Mouse (Mus musculus) urinary bladder, postnatal 36 days (tissue): ENCODE data around the gene Gm4133.
"Not testable (repeated sequence)": the region's sequence is repeated elsewhere in the genome, so short reads cannot be mapped to it uniquely, and the experiment has no call there.

Source experiments
- DNase-seq, 2 experiments: peaks; one replicate each; pipeline ENCODE4 v3.0.0; 2022; ENCODE audit warnings: low spot score in 2 of 2, mixed read lengths in 1 of 2

Gene Gm4133

GRCm38 (mm10) chr7:20333965-20334364, at the start of gene Gm4133:
Gene Gm4133 (minus strand): TSS chr7:20334065.
- DNase-seq, result not testable (repeated sequence)

GRCm38 (mm10) chr7:20375310-20375709, 41.4 kb upstream of the Gm4133 start, which contains the start of gene Gm5728:
Gene Gm5728 (minus strand): TSS chr7:20375410.
- not testable (repeated sequence) for DNase-seq
